Mouse (Mus musculus): ENCODE results near the gene Map4k2.
"Not testable (repeated sequence)": the region's sequence is repeated elsewhere in the genome, so short reads cannot be mapped to it uniquely, and the experiment has no call there.

Gene Map4k2

GRCm38 (mm10) chr19:6340524-6341452 is at the start of gene Map4k2:
Gene Map4k2 (plus strand): TSS chr19:6341135.
- DNase-seq (ENCODE audit: low read depth, low spot score) = peak; percentile 83

- DNase-seq (ENCODE audit: low read depth, low spot score) = no peak
These were observed 48.7 kb upstream of the Map4k2 start for GRCm38 (mm10) chr19:6292262-6292661.

GRCm38 (mm10) chr19:6294301-6294700 is 46.6 kb upstream of the Map4k2 start:
- DNase-seq (ENCODE audit: low read depth, low spot score) = no peak

- peak; percentile 52 for DNase-seq (ENCODE audit: low read depth, low spot score)
These were observed 44.3 kb upstream of the Map4k2 start for GRCm38 (mm10) chr19:6296551-6297210.

GRCm38 (mm10) chr19:6297641-6298040 is 43.3 kb upstream of the Map4k2 start:
- peak; percentile 72 for DNase-seq (ENCODE audit: low read depth, low spot score)

GRCm38 (mm10) chr19:6299003-6299402 is 41.9 kb upstream of the Map4k2 start:
- DNase-seq (ENCODE audit: low read depth, low spot score) = no peak

- DNase-seq (ENCODE audit: low read depth, low spot score) = no peak
These were observed 41.3 kb upstream of the Map4k2 start for GRCm38 (mm10) chr19:6299450-6300267.

GRCm38 (mm10) chr19:6300402-6300841 is 40.5 kb upstream of the Map4k2 start:
- no peak for DNase-seq (ENCODE audit: low read depth, low spot score)

- no peak for DNase-seq (ENCODE audit: low read depth, low spot score)
These were observed 38.8 kb upstream of the Map4k2 start for GRCm38 (mm10) chr19:6302114-6302513.

- peak; percentile 57 for DNase-seq (ENCODE audit: low read depth, low spot score)
These were observed 38.4 kb upstream of the Map4k2 start for GRCm38 (mm10) chr19:6302522-6302921.

GRCm38 (mm10) chr19:6303831-6304230 is 37.1 kb upstream of the Map4k2 start:
- DNase-seq (ENCODE audit: low read depth, low spot score) = no peak

GRCm38 (mm10) chr19:6304787-6305516 is 36.0 kb upstream of the Map4k2 start:
- DNase-seq (ENCODE audit: low read depth, low spot score) = peak; percentile 92

- no peak for DNase-seq (ENCODE audit: low read depth, low spot score)
These were observed 35.3 kb upstream of the Map4k2 start for GRCm38 (mm10) chr19:6305517-6306115.

GRCm38 (mm10) chr19:6306137-6306551 is 34.8 kb upstream of the Map4k2 start, which contains the start of gene Cdc42bpg:
Gene Cdc42bpg (plus strand): TSS chr19:6306456.
- DNase-seq (ENCODE audit: low read depth, low spot score) = peak; percentile 92

GRCm38 (mm10) chr19:6306586-6306985 is 34.3 kb upstream of the Map4k2 start:
- DNase-seq (ENCODE audit: low read depth, low spot score) = peak; percentile 89

- DNase-seq (ENCODE audit: low read depth, low spot score) = no peak
These were observed 33.0 kb upstream of the Map4k2 start for GRCm38 (mm10) chr19:6307733-6308531.

GRCm38 (mm10) chr19:6310181-6310580 is 30.8 kb upstream of the Map4k2 start:
- DNase-seq (ENCODE audit: low read depth, low spot score) = no peak

GRCm38 (mm10) chr19:6311783-6312182 is 29.2 kb upstream of the Map4k2 start:
- DNase-seq (ENCODE audit: low read depth, low spot score) = not testable (repeated sequence)

- no peak for DNase-seq (ENCODE audit: low read depth, low spot score)
These were observed 27.1 kb upstream of the Map4k2 start for GRCm38 (mm10) chr19:6313796-6314195.

GRCm38 (mm10) chr19:6314513-6314912 is 26.4 kb upstream of the Map4k2 start:
- DNase-seq (ENCODE audit: low read depth, low spot score) = no peak
